Mouse (Mus musculus) myocyte (in vitro differentiated cells): Measurements from ENCODE around the gene B4galnt1. TPM values are rescaled to one million over a fixed set of nuclear protein-coding genes. Genes with fewer than 3 reads are reported as not detected.

Experiments used
- H3K27me3 ChIP-seq: one replicate; pipeline ENCODE4 v1.6.1; 2011; ENCODE audit not compliant: control insufficient read depth, insufficient read depth, insufficient read length
- H3K36me3 ChIP-seq: one replicate; pipeline ENCODE4 v1.6.1; 2011; ENCODE audit not compliant: control insufficient read depth, insufficient read depth
- H3K4me2 ChIP-seq: one replicate; pipeline ENCODE4 v1.6.1; 2011; ENCODE audit warnings: low read depth, control low read depth
- H3K4me3 ChIP-seq: one replicate; pipeline ENCODE4 v1.5.1; 2011; ENCODE audit warnings: mild to moderate bottlenecking, control low read depth, moderate library complexity
- H3K79me2 ChIP-seq: one replicate; pipeline ENCODE4 v1.6.1; 2011; ENCODE audit not compliant: control insufficient read depth, insufficient read depth
- H3ac ChIP-seq: one replicate; pipeline ENCODE4 v1.6.1; 2011; ENCODE audit not compliant: control insufficient read depth, insufficient read length
- CEBPB ChIP-seq: IDR thresholded peaks from 2 replicates; pipeline ENCODE4 v1.6.1; 2011; ENCODE audit warnings: mild to moderate bottlenecking, moderate library complexity; ENCODE audit not compliant: poor library complexity, insufficient read depth, severe bottlenecking
- E2F4 ChIP-seq: IDR thresholded peaks from one replicate; pipeline ENCODE4 v1.6.1; 2011; ENCODE audit warnings: mild to moderate bottlenecking, control low read depth, moderate library complexity; ENCODE audit not compliant: insufficient read depth
- MAX ChIP-seq: IDR thresholded peaks from one replicate; pipeline ENCODE4 v1.6.1; 2011; ENCODE audit warnings: low read depth, mild to moderate bottlenecking, control low read depth
- MYOD1 ChIP-seq, 3 experiments: IDR thresholded peaks; one replicate each; pipeline ENCODE4 v1.6.1; 2011; ENCODE audit warnings: control low read depth in 2 of 3, low read depth in 2 of 3, mild to moderate bottlenecking in 2 of 3, moderate library complexity in 1 of 3; ENCODE audit not compliant: insufficient read length in 2 of 3, control insufficient read depth in 1 of 3
- MYOG ChIP-seq, 3 experiments: IDR thresholded peaks; one replicate each; pipeline ENCODE4 v1.6.1; 2011; ENCODE audit warnings: control low read depth in 2 of 3, low read depth in 2 of 3, mild to moderate bottlenecking in 2 of 3; ENCODE audit not compliant: insufficient read length in 2 of 3, control insufficient read depth in 1 of 3, insufficient read depth in 1 of 3
- POLR2A ChIP-seq: IDR thresholded peaks from one replicate; pipeline ENCODE4 v1.6.1; 2011; ENCODE audit warnings: low read depth, mild to moderate bottlenecking, control low read depth, moderate library complexity; ENCODE audit not compliant: insufficient read length
- POLR2AphosphoS2 ChIP-seq: IDR thresholded peaks from one replicate; pipeline ENCODE4 v1.6.1; 2011; ENCODE audit warnings: low read depth, control low read depth; ENCODE audit not compliant: insufficient read length
- REST ChIP-seq: IDR thresholded peaks from one replicate; pipeline ENCODE4 v1.6.1; 2011; ENCODE audit warnings: mild to moderate bottlenecking, control low read depth, moderate library complexity; ENCODE audit not compliant: insufficient read depth, insufficient read length
- SRF ChIP-seq: IDR thresholded peaks from one replicate; pipeline ENCODE4 v1.6.1; 2011; ENCODE audit warnings: low read depth; ENCODE audit not compliant: control insufficient read depth, insufficient read length
- TCF12 ChIP-seq: IDR thresholded peaks from one replicate; pipeline ENCODE4 v1.6.1; 2011; ENCODE audit warnings: mild to moderate bottlenecking, control low read depth; ENCODE audit not compliant: poor library complexity, insufficient read depth, severe bottlenecking
- TCF3 ChIP-seq: IDR thresholded peaks from one replicate; pipeline ENCODE4 v1.6.1; 2011; ENCODE audit warnings: low read depth, control low read depth; ENCODE audit not compliant: insufficient read length
- USF1 ChIP-seq: IDR thresholded peaks from one replicate; pipeline ENCODE4 v1.6.1; 2011; ENCODE audit warnings: low read depth, mild to moderate bottlenecking, control low read depth, moderate library complexity
- polyA plus RNA-seq: library from polyadenylated mRNA; unstranded; fragments of >200 nt; fragmentation: generic; extraction: Trizol; gene quantifications from one replicate; pipeline ENCODE4 v1.2.1, GENCODE M21; 2012; ENCODE audit warnings: missing spikeins

The B4galnt1 gene
- polyA plus RNA-seq, 1 experiment, result 12.4 TPM

DNA sequence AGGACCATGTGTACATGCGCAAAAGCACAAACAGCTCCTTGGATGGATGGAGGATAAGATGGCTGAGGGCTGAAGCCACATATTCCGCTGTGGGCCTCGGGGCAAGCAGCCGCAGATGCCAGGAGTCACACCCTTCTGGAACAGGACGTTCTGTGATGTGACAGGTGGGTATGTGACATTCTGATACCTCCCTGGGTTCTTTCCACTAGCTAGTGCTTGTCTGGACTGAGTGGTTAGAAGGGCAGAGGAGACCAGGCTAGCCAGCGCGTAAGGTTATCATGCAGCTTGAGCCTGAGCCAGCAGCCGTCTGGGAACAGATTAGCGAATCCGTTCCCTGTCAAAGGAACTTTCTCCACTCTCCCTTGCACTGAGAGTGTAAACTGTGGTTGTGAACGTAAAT lies 24.1 kb upstream of the B4galnt1 start:
- Histone ChIP-seq H3ac (no peak overlapping the region), H3K36me3 (no peaks in the 10 kb centered on the region), H3K4me3 (no peak overlapping the region), H3K27me3 (no peaks in the 10 kb centered on the region), H3K4me2 (no peak overlapping the region), H3K79me2 (no peaks in the 10 kb centered on the region)
- TF ChIP-seq POLR2A (no peak), CEBPB (no peak), TCF3 (no peak), REST (no peak), E2F4 (no peak), SRF (no peak), USF1 (no peak), MAX (no peak), MYOG (IDR thresholded peaks at IDR 0.05; ENCODE audit: control insufficient read depth in 1 of 3, insufficient read depth in 1 of 3, insufficient read length in 2 of 3, low read depth in 2 of 3) (no peak), TCF12 (no peak), MYOD1 (IDR thresholded peaks at IDR 0.05; ENCODE audit: control insufficient read depth in 1 of 3, insufficient read length in 2 of 3, low read depth in 2 of 3) (no peak), POLR2AphosphoS2 (no peak)

DNA sequence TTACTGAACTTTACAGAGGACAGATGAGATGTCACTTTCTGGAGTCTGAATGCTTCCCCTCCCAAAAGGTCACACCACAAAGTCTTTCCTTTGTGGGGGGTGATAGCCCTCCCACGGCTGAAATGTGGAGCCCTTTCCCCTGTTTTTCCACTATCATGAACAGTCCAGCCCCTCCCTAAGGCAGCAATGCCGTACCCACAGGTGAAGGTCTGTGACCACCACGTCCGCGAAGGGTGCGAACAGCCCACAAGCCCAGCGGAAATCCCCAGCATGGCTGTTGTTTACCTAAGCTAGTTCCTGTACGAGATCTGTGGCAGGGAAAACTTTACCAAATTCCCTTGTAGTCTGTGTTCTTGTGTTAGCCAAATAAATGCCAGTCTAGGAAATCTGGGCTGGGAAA lies 23.5 kb upstream of the B4galnt1 start:
- no peak overlapping the region for H3K4me2 ChIP-seq

GRCm38 (mm10) chr10:127143228-127143627 lies 21.8 kb upstream of the B4galnt1 start:
- Histone ChIP-seq H3K4me2 (no peak overlapping the region), H3ac (no peak overlapping the region), H3K79me2 (no peaks in the 10 kb centered on the region), H3K36me3 (no peaks in the 10 kb centered on the region), H3K4me3 (no peak overlapping the region), H3K27me3 (no peaks in the 10 kb centered on the region)
- TF ChIP-seq TCF12 (no peak), POLR2AphosphoS2 (no peak), SRF (no peak), REST (no peak), MYOG (IDR thresholded peaks at IDR 0.05; ENCODE audit: control insufficient read depth in 1 of 3, insufficient read depth in 1 of 3, insufficient read length in 2 of 3, low read depth in 2 of 3) (no peak), USF1 (no peak), MAX (no peak), CEBPB (no peak), MYOD1 (IDR thresholded peaks at IDR 0.05; ENCODE audit: control insufficient read depth in 1 of 3, insufficient read length in 2 of 3, low read depth in 2 of 3) (no peak), POLR2A (no peak), E2F4 (no peak), TCF3 (no peak)

More for the DNA sequence above, 23.5 kb upstream of the B4galnt1 start:
- Histone ChIP-seq H3K36me3 (no peaks in the 10 kb centered on the region), H3K27me3 (no peaks in the 10 kb centered on the region), H3K4me3 (no peak overlapping the region), H3ac (no peak overlapping the region), H3K79me2 (no peaks in the 10 kb centered on the region)
- TF ChIP-seq TCF3 (no peak), USF1 (no peak)

DNA sequence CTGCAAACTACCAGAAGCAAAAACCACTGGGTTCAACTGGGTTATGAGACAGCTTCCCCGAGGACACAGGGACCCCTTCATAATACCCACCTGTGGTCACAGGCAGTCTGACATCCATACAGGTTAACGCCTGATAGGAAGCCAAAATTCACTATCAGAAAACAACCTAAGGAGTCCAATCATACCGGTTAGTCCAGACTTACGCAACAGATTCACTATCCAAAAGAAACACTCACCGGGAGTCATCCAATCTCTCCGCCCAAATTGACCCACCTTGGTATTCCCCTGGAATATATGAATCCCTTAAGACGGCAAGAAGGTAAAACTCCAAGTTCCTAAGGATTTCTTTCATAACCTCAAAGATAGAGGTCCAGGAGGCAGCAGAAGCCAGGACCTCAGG lies 20.5 kb upstream of the B4galnt1 start:
- Histone ChIP-seq H3K79me2 (no peaks in the 10 kb centered on the region), H3K36me3 (no peaks in the 10 kb centered on the region), H3ac (no peak overlapping the region), H3K27me3 (no peaks in the 10 kb centered on the region), H3K4me2 (no peak overlapping the region), H3K4me3 (no peak overlapping the region)
- TF ChIP-seq USF1, result no peak
- no peak for TF ChIP-seq MAX
- no peak for TF ChIP-seq POLR2AphosphoS2
- no peak for TF ChIP-seq MYOG (IDR thresholded peaks at IDR 0.05; ENCODE audit: control insufficient read depth in 1 of 3, insufficient read depth in 1 of 3, insufficient read length in 2 of 3, low read depth in 2 of 3)
- no peak for TF ChIP-seq SRF
- TF ChIP-seq E2F4, result no peak
- no peak for TF ChIP-seq MYOD1 (IDR thresholded peaks at IDR 0.05; ENCODE audit: control insufficient read depth in 1 of 3, insufficient read length in 2 of 3, low read depth in 2 of 3)
- TF ChIP-seq CEBPB, result no peak
- TF ChIP-seq TCF3, result no peak
- TF ChIP-seq REST, result no peak

GRCm38 (mm10) chr10:127145303-127145702 lies 19.7 kb upstream of the B4galnt1 start:
- H3K27me3 ChIP-seq, result no peaks in the 10 kb centered on the region
- no peak overlapping the region for H3ac ChIP-seq
- no peak overlapping the region for H3K4me3 ChIP-seq
- TF ChIP-seq POLR2A (no peak), TCF12 (no peak), POLR2AphosphoS2 (no peak), TCF3 (no peak), REST (no peak), E2F4 (no peak), MYOD1 (IDR thresholded peaks at IDR 0.05; ENCODE audit: control insufficient read depth in 1 of 3, insufficient read length in 2 of 3, low read depth in 2 of 3) (no peak), USF1 (no peak), MAX (no peak), CEBPB (no peak), SRF (no peak), MYOG (IDR thresholded peaks at IDR 0.05; ENCODE audit: control insufficient read depth in 1 of 3, insufficient read depth in 1 of 3, insufficient read length in 2 of 3, low read depth in 2 of 3) (no peak)
- H3K4me2 ChIP-seq, result no peak overlapping the region
- no peaks in the 10 kb centered on the region for H3K79me2 ChIP-seq
- H3K36me3 ChIP-seq, result no peaks in the 10 kb centered on the region
